Mouse (Mus musculus): ENCODE measurements around the gene Abhd11. TPM values are rescaled to one million over a fixed set of nuclear protein-coding genes. Genes with fewer than 3 reads are reported as not detected.

The Abhd11 gene
- polyA plus RNA-seq, 1 experiment from 2014 or later, result 56.5 TPM

GRCm38 (mm10) chr5:134974294-134974693, 34.7 kb upstream of the Abhd11 start:
- peak; percentile 78 for ATAC-seq (ENCODE audit: low FRiP score, low TSS enrichment)
- 12% methylated on average over 7 of the region's 7 CpGs for WGBS

GRCm38 (mm10) chr5:134974921-134975320, 34.0 kb upstream of the Abhd11 start:
- Histone ChIP-seq H3K4me2 (replicated peaks; ENCODE audit: low read depth) (no peak overlapping the region), H3K27me3 (ENCODE audit: control insufficient read depth, insufficient read depth, low read length) (no peaks in the 10 kb centered on the region), H3K36me3 (ENCODE audit: control insufficient read depth, insufficient read depth, low read length) (no peaks in the 10 kb centered on the region), H3K27ac (replicated peaks) (no peak overlapping the region), H3K9me3 (ENCODE audit: control insufficient read depth, low read length) (no peaks in the 10 kb centered on the region), H3K4me1 (replicated peaks; ENCODE audit: control insufficient read depth, insufficient read depth) (no peaks in the 10 kb centered on the region), H3K4me3 (ENCODE audit: low read depth, low read length) (no peak overlapping the region), H3K9ac (ENCODE audit: low read length) (no peak overlapping the region)
- 46% methylated on average over 2 of the region's 2 CpGs for WGBS
- DNase-seq (ENCODE audit: low spot score) (no peak), ATAC-seq (ENCODE audit: low FRiP score, low TSS enrichment) (no peak)
- TF ChIP-seq EP300 (optimal IDR thresholded peaks at IDR 0.05) (no peak), CTCF (IDR thresholded peaks at IDR 0.05; ENCODE audit: low read depth) (no peak)

More at GRCm38 (mm10) chr5:134974294-134974693, 34.7 kb upstream of the Abhd11 start:
- DNase-seq (ENCODE audit: low spot score), result peak; percentile 66
- H3K27me3 ChIP-seq (ENCODE audit: control insufficient read depth, insufficient read depth, low read length), result no peaks in the 10 kb centered on the region
- no peak for TF ChIP-seq CTCF (IDR thresholded peaks at IDR 0.05; ENCODE audit: low read depth)
- TF ChIP-seq EP300 (optimal IDR thresholded peaks at IDR 0.05), result no peak
- no peaks in the 10 kb centered on the region for H3K36me3 ChIP-seq (ENCODE audit: control insufficient read depth, insufficient read depth, low read length)
- H3K4me3 ChIP-seq (ENCODE audit: low read depth, low read length), result no peak overlapping the region
- no peak overlapping the region for H3K27ac ChIP-seq (replicated peaks)
- no peaks in the 10 kb centered on the region for H3K9me3 ChIP-seq (ENCODE audit: control insufficient read depth, low read length)
- H3K4me2 ChIP-seq (replicated peaks; ENCODE audit: low read depth), result no peak overlapping the region
- H3K9ac ChIP-seq (ENCODE audit: low read length), result no peak overlapping the region
- no peaks in the 10 kb centered on the region for H3K4me1 ChIP-seq (replicated peaks; ENCODE audit: control insufficient read depth, insufficient read depth)

GRCm38 (mm10) chr5:134976164-134976563, 32.8 kb upstream of the Abhd11 start:
- Histone ChIP-seq H3K4me1 (replicated peaks; ENCODE audit: control insufficient read depth, insufficient read depth) (no peaks in the 10 kb centered on the region), H3K27ac (replicated peaks) (no peak overlapping the region), H3K36me3 (ENCODE audit: control insufficient read depth, insufficient read depth, low read length) (no peaks in the 10 kb centered on the region), H3K27me3 (ENCODE audit: control insufficient read depth, insufficient read depth, low read length) (no peaks in the 10 kb centered on the region), H3K4me3 (ENCODE audit: low read depth, low read length) (no peak overlapping the region), H3K9me3 (ENCODE audit: control insufficient read depth, low read length) (no peaks in the 10 kb centered on the region), H3K9ac (ENCODE audit: low read length) (no peak overlapping the region), H3K4me2 (replicated peaks; ENCODE audit: low read depth) (no peak overlapping the region)
- peak; percentile 19; the same call in 1 of the 2 replicates for ATAC-seq (ENCODE audit: low FRiP score, low TSS enrichment)
- TF ChIP-seq EP300 (optimal IDR thresholded peaks at IDR 0.05) (no peak), CTCF (IDR thresholded peaks at IDR 0.05; ENCODE audit: low read depth) (no peak)
- WGBS, result 86% methylated on average over 2 of the region's 2 CpGs
- DNase-seq (ENCODE audit: low spot score), result no peak

- H3K9me3 ChIP-seq (ENCODE audit: control insufficient read depth, low read length), result no peaks in the 10 kb centered on the region
- 77% methylated on average over 14 of the region's 14 CpGs for whole genome bisulfite sequencing
- H3K9ac ChIP-seq (ENCODE audit: low read length), result no peak overlapping the region
- H3K4me1 ChIP-seq (replicated peaks; ENCODE audit: control insufficient read depth, insufficient read depth), result no peaks in the 10 kb centered on the region
- H3K36me3 ChIP-seq (ENCODE audit: control insufficient read depth, insufficient read depth, low read length), result no peaks in the 10 kb centered on the region
- no peaks in the 10 kb centered on the region for H3K27me3 ChIP-seq (ENCODE audit: control insufficient read depth, insufficient read depth, low read length)
- no peak for TF ChIP-seq EP300 (optimal IDR thresholded peaks at IDR 0.05)
- TF ChIP-seq CTCF (IDR thresholded peaks at IDR 0.05; ENCODE audit: low read depth), result no peak
- no peak overlapping the region for H3K4me2 ChIP-seq (replicated peaks; ENCODE audit: low read depth)
- no peak overlapping the region for H3K27ac ChIP-seq (replicated peaks)
- no peak for ATAC-seq (ENCODE audit: low FRiP score, low TSS enrichment)
- no peak overlapping the region for H3K4me3 ChIP-seq (ENCODE audit: low read depth, low read length)
- no peak for DNase-seq (ENCODE audit: low spot score)
Observed at GRCm38 (mm10) chr5:134976577-134977250, 32.2 kb upstream of the Abhd11 start.

- Histone ChIP-seq H3K4me3 (ENCODE audit: low read depth, low read length) (no peak overlapping the region), H3K9ac (ENCODE audit: low read length) (no peak overlapping the region), H3K4me2 (replicated peaks; ENCODE audit: low read depth) (no peak overlapping the region), H3K9me3 (ENCODE audit: control insufficient read depth, low read length) (no peaks in the 10 kb centered on the region), H3K27me3 (ENCODE audit: control insufficient read depth, insufficient read depth, low read length) (no peaks in the 10 kb centered on the region), H3K36me3 (ENCODE audit: control insufficient read depth, insufficient read depth, low read length) (no peaks in the 10 kb centered on the region), H3K27ac (replicated peaks) (no peak overlapping the region), H3K4me1 (replicated peaks; ENCODE audit: control insufficient read depth, insufficient read depth) (no peaks in the 10 kb centered on the region)
- 79% methylated on average over 4 of the region's 4 CpGs for WGBS
- ATAC-seq (ENCODE audit: low FRiP score, low TSS enrichment) (no peak), DNase-seq (ENCODE audit: low spot score) (no peak)
- TF ChIP-seq CTCF (IDR thresholded peaks at IDR 0.05; ENCODE audit: low read depth) (no peak), EP300 (optimal IDR thresholded peaks at IDR 0.05) (no peak)
Observed at GRCm38 (mm10) chr5:134977837-134978236, 31.1 kb upstream of the Abhd11 start.

- no peaks in the 10 kb centered on the region for H3K4me1 ChIP-seq (replicated peaks; ENCODE audit: control insufficient read depth, insufficient read depth)
Observed at GRCm38 (mm10) chr5:134981149-134981548, 27.8 kb upstream of the Abhd11 start.

More at GRCm38 (mm10) chr5:134981149-134981548, 27.8 kb upstream of the Abhd11 start:
- no peaks in the 10 kb centered on the region for H3K9me3 ChIP-seq (ENCODE audit: control insufficient read depth, low read length)
- H3K36me3 ChIP-seq (ENCODE audit: control insufficient read depth, insufficient read depth, low read length), result no peaks in the 10 kb centered on the region
- WGBS, result 53% methylated on average over 10 of the region's 10 CpGs
- no peak for DNase-seq (ENCODE audit: low spot score)
- no peak overlapping the region for H3K4me2 ChIP-seq (replicated peaks; ENCODE audit: low read depth)
- H3K4me3 ChIP-seq (ENCODE audit: low read depth, low read length), result no peak overlapping the region
- ATAC-seq (ENCODE audit: low FRiP score, low TSS enrichment), result no peak
- no peak overlapping the region for H3K9ac ChIP-seq (ENCODE audit: low read length)
- TF ChIP-seq EP300 (optimal IDR thresholded peaks at IDR 0.05), result no peak
- TF ChIP-seq CTCF (IDR thresholded peaks at IDR 0.05; ENCODE audit: low read depth), result no peak
- peaks cover 9% of the 10 kb centered on the region for H3K27me3 ChIP-seq (ENCODE audit: control insufficient read depth, insufficient read depth, low read length)
- no peak overlapping the region for H3K27ac ChIP-seq (replicated peaks)

All from stomach, postnatal 0 days (tissue).